Mouse (Mus musculus) liver, embryonic 14.5 days (tissue): ENCODE results near the gene B020004J07Rik. TPM values are rescaled to one million over a fixed set of nuclear protein-coding genes. Genes with fewer than 3 reads are reported as not detected.
"Not testable (repeated sequence)": the region's sequence is repeated elsewhere in the genome, so short reads cannot be mapped to it uniquely, and the experiment has no call there.

Experiments
- ATAC-seq: fragments of 200-750 bp; cut with Nextera tagmentation; 2 replicates; pipeline ENCODE4 v1.8.0; 2017; ENCODE audit warnings: moderate number of reproducible peaks, mild to moderate bottlenecking, moderate library complexity; ENCODE audit not compliant: insufficient read depth
- DNase-seq, 3 experiments: peaks; one replicate each; pipeline ENCODE4 v3.0.0-alpha.2; 2012 to 2013; ENCODE audit warnings: low read depth in 3 of 3, low spot score in 3 of 3
- H3K27ac ChIP-seq: fragments of 300-500 bp; sonication (generic); 2 replicates; pipeline ENCODE4 v1.5.1; 2014; ENCODE audit warnings: moderate library complexity, mild to moderate bottlenecking, control low read depth, inconsistent platforms
- H3K27me3 ChIP-seq: fragments of 300-500 bp; sonication (generic); 2 replicates; pipeline ENCODE4 v1.6.1; 2014; ENCODE audit warnings: mild to moderate bottlenecking, low read length, moderate library complexity; ENCODE audit not compliant: control insufficient read depth, insufficient read depth
- H3K36me3 ChIP-seq: fragments of 300-500 bp; sonication (generic); replicated peaks from 2 replicates; pipeline ENCODE4 v1.6.1; 2014; ENCODE audit warnings: low read depth; ENCODE audit not compliant: control insufficient read depth, insufficient read depth
- H3K4me1 ChIP-seq, 2 experiments: fragments of 200-500 bp in 1 of 2; fragments of 300-500 bp in 1 of 2; sonication (generic) in 1 of 2; replicated peaks; 2 replicates each; pipeline ENCODE4 v1.6.1; 2012 to 2014; ENCODE audit warnings: antibody characterized with exemption in 1 of 2, inconsistent platforms in 1 of 2, low read length in 1 of 2; ENCODE audit not compliant: control insufficient read depth in 2 of 2, insufficient read depth in 2 of 2
- H3K4me2 ChIP-seq: fragments of 300-500 bp; sonication (generic); 2 replicates; pipeline ENCODE4 v1.6.1; 2014; ENCODE audit warnings: low read depth, mild to moderate bottlenecking, control low read depth, moderate library complexity
- H3K4me3 ChIP-seq, 2 experiments: fragments of 200-500 bp in 1 of 2; fragments of 300-500 bp in 1 of 2; sonication (generic) in 1 of 2; 2 replicates each; pipeline ENCODE4 v1.5.1; 2012 to 2014; ENCODE audit warnings: low read depth in 2 of 2, low read length in 2 of 2, mild to moderate bottlenecking in 2 of 2, control low read depth in 1 of 2, inconsistent platforms in 1 of 2, moderate library complexity in 1 of 2; ENCODE audit not compliant: insufficient read depth in 1 of 2
- H3K9ac ChIP-seq: fragments of 300-500 bp; sonication (generic); replicated peaks from 2 replicates; pipeline ENCODE4 v1.6.1; 2014; ENCODE audit warnings: mild to moderate bottlenecking, control low read depth, moderate library complexity
- H3K9me3 ChIP-seq: fragments of 300-500 bp; sonication (generic); 2 replicates; pipeline ENCODE4 v1.6.1; 2016; ENCODE audit warnings: low read length, mixed read lengths; ENCODE audit not compliant: control insufficient read depth
- CTCF ChIP-seq: IDR thresholded peaks from 2 replicates; pipeline ENCODE4 v1.5.1; 2016; ENCODE audit warnings: antibody characterized with exemption, low read depth, control low read depth
- EP300 ChIP-seq: IDR thresholded peaks from 2 replicates; pipeline ENCODE4 v1.6.1; 2016; ENCODE audit warnings: antibody characterized with exemption, low read depth
- WGBS: fragments of 180-500 bp; shearing (Covaris S2); extraction: QIAGEN DNeasy Blood & Tissue Kit; methylation state at CpG from one replicate; pipeline ENCODE4 v1.1.7; 2014; ENCODE audit not compliant: insufficient replicate concordance; 5-methylcytosine and 5-hydroxymethylcytosine counted together
- polyA plus RNA-seq, 2 experiments: library from polyadenylated mRNA; depleted of rRNA in 1 of 2; stranded (reverse) in 1 of 2; unstranded in 1 of 2; fragments of >200 nt; fragmentation: Nextera tagmentation in 1 of 2; extraction: Ambion mirVana in 1 of 2; gene quantifications; 2 replicates each; pipeline versions ENCODE4 v1.2.1 to v1.2.3; 2012 to 2014

Gene B020004J07Rik
- polyA plus RNA-seq (2012; rRNA removed) (not detected in 2 replicates), polyA plus RNA-seq (2014; fragmentation: Nextera tagmentation; extraction: Ambion mirVana) (not detected in 2 replicates)

DNA sequence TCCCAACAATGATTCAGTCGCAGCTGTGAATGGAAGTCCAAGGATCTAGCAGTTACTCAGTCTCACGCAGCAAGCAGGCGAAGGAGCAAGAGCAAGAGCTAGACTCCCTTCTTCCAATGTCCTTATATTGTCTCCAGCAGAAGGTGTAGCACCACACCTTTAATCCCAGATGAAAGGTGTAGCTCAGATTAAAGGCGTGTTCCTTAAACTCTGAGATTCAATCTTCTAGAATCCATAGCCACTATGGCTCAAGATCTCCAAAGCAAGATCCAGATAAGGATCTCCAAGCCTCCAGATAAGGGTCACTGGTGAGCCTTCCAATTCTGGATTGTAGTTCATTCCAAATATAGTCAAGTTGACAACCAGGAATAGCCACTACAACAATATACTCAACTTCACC, at the start of gene B020004J07Rik:
TSS of gene B020004J07Rik (minus strand) at position 101 of the 400 bp plus-strand sequence.
- ATAC-seq, H3K9ac ChIP-seq, H3K4me3 ChIP-seq, H3K4me2 ChIP-seq, H3K36me3 ChIP-seq, H3K4me1 ChIP-seq, H3K27me3 ChIP-seq, DNase-seq, H3K27ac ChIP-seq, H3K9me3 ChIP-seq: not testable (repeated sequence)
- WGBS, result 57% methylated on average over 2 of the region's 4 CpGs

GRCm38 (mm10) chr4:101889377-101889776, 45.6 kb upstream of the B020004J07Rik start:
- H3K4me3 ChIP-seq, result no peak overlapping the region

GRCm38 (mm10) chr4:101883641-101884040, 39.8 kb upstream of the B020004J07Rik start:
- Histone ChIP-seq H3K27me3 (no peaks in the 10 kb centered on the region), H3K4me3 (no peak overlapping the region), H3K9me3 (no peaks in the 10 kb centered on the region), H3K4me2 (no peak overlapping the region), H3K36me3 (no peaks in the 10 kb centered on the region), H3K4me1 (no peaks in the 10 kb centered on the region), H3K27ac (no peak overlapping the region), H3K9ac (no peak overlapping the region)
- TF ChIP-seq CTCF (no peak), EP300 (no peak)
- 21% methylated on average over 3 of the region's 3 CpGs for WGBS
- no peak for DNase-seq
- no peak for ATAC-seq

More at GRCm38 (mm10) chr4:101889377-101889776, 45.6 kb upstream of the B020004J07Rik start:
- no peak for DNase-seq
- Histone ChIP-seq H3K27ac (no peak overlapping the region), H3K27me3 (no peaks in the 10 kb centered on the region), H3K36me3 (no peaks in the 10 kb centered on the region), H3K4me2 (no peak overlapping the region), H3K9me3 (no peaks in the 10 kb centered on the region), H3K4me1 (no peaks in the 10 kb centered on the region), H3K9ac (no peak overlapping the region)
- ATAC-seq, result no peak
- no peak for TF ChIP-seq EP300
- TF ChIP-seq CTCF, result no peak

GRCm38 (mm10) chr4:101875687-101876086, 31.9 kb upstream of the B020004J07Rik start:
- not testable (repeated sequence) for H3K4me1 ChIP-seq, ATAC-seq
- 76% methylated on average over 15 of the region's 15 CpGs for WGBS

GRCm38 (mm10) chr4:101872031-101872430, 28.2 kb upstream of the B020004J07Rik start:
- not testable (repeated sequence) for H3K9me3 ChIP-seq, H3K36me3 ChIP-seq, DNase-seq, H3K4me1 ChIP-seq, H3K9ac ChIP-seq, H3K27me3 ChIP-seq, H3K4me3 ChIP-seq, H3K27ac ChIP-seq, H3K4me2 ChIP-seq, ATAC-seq
- WGBS, result 67% methylated on average over 2 of the region's 2 CpGs

More at GRCm38 (mm10) chr4:101875687-101876086, 31.9 kb upstream of the B020004J07Rik start:
- not testable (repeated sequence) for H3K36me3 ChIP-seq, H3K9me3 ChIP-seq, H3K4me2 ChIP-seq, H3K27me3 ChIP-seq, DNase-seq, H3K4me3 ChIP-seq, H3K9ac ChIP-seq, H3K27ac ChIP-seq

- no peak for TF ChIP-seq CTCF
- TF ChIP-seq EP300, result no peak
- Histone ChIP-seq H3K4me2 (no peak overlapping the region), H3K36me3 (no peaks in the 10 kb centered on the region), H3K4me1 (no peaks in the 10 kb centered on the region), H3K27ac (no peak overlapping the region), H3K27me3 (no peaks in the 10 kb centered on the region), H3K9ac (no peak overlapping the region), H3K9me3 (no peaks in the 10 kb centered on the region), H3K4me3 (no peak overlapping the region)
- DNase-seq, result no peak
- ATAC-seq, result no peak
- WGBS, result 66% methylated on average over 6 of the region's 6 CpGs
These were observed 18.5 kb upstream of the B020004J07Rik start for GRCm38 (mm10) chr4:101862289-101862688.
